Mouse (Mus musculus) A20 (cell line): ENCODE measurements at regions not wholly inside any gene's neighbourhood (a gene's known extent, or its start where the extent isn't known, plus 50 kb on each side); places are given as distances from the start of the nearest gene placed in this dataset.

Experiments used
- DNase-seq: peaks from one replicate; pipeline ENCODE4 v3.0.0-alpha.2; 2011; ENCODE audit warnings: low read depth, low spot score

- DNase-seq: no peak
Measured at GRCm38 (mm10) chr14:92958138-92958537, 932.3 kb downstream of the Pcdh9 start.

GRCm38 (mm10) chr14:92955485-92955884 lies 935.0 kb downstream of the Pcdh9 start:
- DNase-seq: no peak

GRCm38 (mm10) chr14:92907623-92908045 lies 982.8 kb downstream of the Pcdh9 start:
- no peak for DNase-seq

- DNase-seq: peak; percentile 28
Measured at GRCm38 (mm10) chr14:92874548-92874947, 1015.9 kb downstream of the Pcdh9 start.

GRCm38 (mm10) chr14:92866462-92866861 lies 1024.0 kb downstream of the Pcdh9 start:
- DNase-seq: no peak

- no peak for DNase-seq
Measured at GRCm38 (mm10) chr14:92862942-92863341, 1027.5 kb downstream of the Pcdh9 start.

GRCm38 (mm10) chr14:92860723-92861122 lies 1029.8 kb downstream of the Pcdh9 start:
- DNase-seq: no peak

GRCm38 (mm10) chr14:92833646-92834045 lies 1056.8 kb downstream of the Pcdh9 start:
- DNase-seq: no peak

- DNase-seq: no peak
Measured at GRCm38 (mm10) chr14:92829171-92829570, 1061.3 kb downstream of the Pcdh9 start.

GRCm38 (mm10) chr14:92826576-92827284 lies 1063.7 kb downstream of the Pcdh9 start:
- no peak for DNase-seq

- no peak for DNase-seq
Measured at GRCm38 (mm10) chr14:92820061-92820460, 1070.4 kb downstream of the Pcdh9 start.
